Mouse (Mus musculus): ENCODE measurements around the gene Fus. TPM values are rescaled to one million over a fixed set of nuclear protein-coding genes. Genes with fewer than 3 reads are reported as not detected.

Gene Fus
- total and polyA plus RNA-seq, 2 experiments from 2014 or later: 25.8 to 175 TPM

GRCm38 (mm10) chr7:128032290-128032988, 65.2 kb downstream of the Fus start:
- no peak for DNase-seq (ENCODE audit: low spot score)
- WGBS: 59% methylated on average over 5 of the region's 5 CpGs
- Histone ChIP-seq H3K9ac (replicated peaks; ENCODE audit: low read depth, low read length) (no peak overlapping the region), H3K27me3 (ENCODE audit: control insufficient read depth, insufficient read depth, low read length) (no peaks in the 10 kb centered on the region), H3K36me3 (replicated peaks; ENCODE audit: control insufficient read depth, insufficient read depth, low read length) (no peaks in the 10 kb centered on the region), H3K27ac (ENCODE audit: low read depth) (no peak overlapping the region), H3K4me1 (ENCODE audit: control insufficient read depth, insufficient read depth) (no peaks in the 10 kb centered on the region), H3K4me2 (ENCODE audit: low read depth, low read length) (no peak overlapping the region), H3K4me3 (ENCODE audit: low read depth, low read length) (no peak overlapping the region), H3K9me3 (replicated peaks; ENCODE audit: control insufficient read depth, low read length) (no peaks in the 10 kb centered on the region)
- no peak for ATAC-seq (ENCODE audit: insufficient read depth, low read depth)
- TF ChIP-seq CTCF (IDR thresholded peaks at IDR 0.05; ENCODE audit: low read depth) (no peak), EP300 (IDR thresholded peaks at IDR 0.05; ENCODE audit: low read depth) (no peak)

GRCm38 (mm10) chr7:128032989-128033293, 65.7 kb downstream of the Fus start:
- H3K4me1 ChIP-seq (ENCODE audit: control insufficient read depth, insufficient read depth): no peaks in the 10 kb centered on the region
- no peak overlapping the region for H3K27ac ChIP-seq (ENCODE audit: low read depth)
- no peak for TF ChIP-seq EP300 (IDR thresholded peaks at IDR 0.05; ENCODE audit: low read depth)
- TF ChIP-seq CTCF (IDR thresholded peaks at IDR 0.05; ENCODE audit: low read depth): no peak
- H3K4me2 ChIP-seq (ENCODE audit: low read depth, low read length): no peak overlapping the region
- no peak for DNase-seq (ENCODE audit: low spot score)
- 84% methylated on average over 3 of the region's 3 CpGs for WGBS
- no peak overlapping the region for H3K9ac ChIP-seq (replicated peaks; ENCODE audit: low read depth, low read length)
- H3K27me3 ChIP-seq (ENCODE audit: control insufficient read depth, insufficient read depth, low read length): no peaks in the 10 kb centered on the region
- no peak overlapping the region for H3K4me3 ChIP-seq (ENCODE audit: low read depth, low read length)
- no peaks in the 10 kb centered on the region for H3K36me3 ChIP-seq (replicated peaks; ENCODE audit: control insufficient read depth, insufficient read depth, low read length)
- H3K9me3 ChIP-seq (replicated peaks; ENCODE audit: control insufficient read depth, low read length): no peaks in the 10 kb centered on the region
- no peak for ATAC-seq (ENCODE audit: insufficient read depth, low read depth)

GRCm38 (mm10) chr7:128033616-128034015, 66.4 kb downstream of the Fus start:
- no peak for TF ChIP-seq CTCF (IDR thresholded peaks at IDR 0.05; ENCODE audit: low read depth)
- Histone ChIP-seq H3K9ac (replicated peaks; ENCODE audit: low read depth, low read length) (no peak overlapping the region), H3K4me3 (ENCODE audit: low read depth, low read length) (no peak overlapping the region), H3K36me3 (replicated peaks; ENCODE audit: control insufficient read depth, insufficient read depth, low read length) (no peaks in the 10 kb centered on the region), H3K9me3 (replicated peaks; ENCODE audit: control insufficient read depth, low read length) (no peaks in the 10 kb centered on the region), H3K27me3 (ENCODE audit: control insufficient read depth, insufficient read depth, low read length) (no peaks in the 10 kb centered on the region), H3K4me1 (ENCODE audit: control insufficient read depth, insufficient read depth) (no peaks in the 10 kb centered on the region), H3K27ac (ENCODE audit: low read depth) (no peak overlapping the region), H3K4me2 (ENCODE audit: low read depth, low read length) (no peak overlapping the region)
- WGBS: 85% methylated on average over 4 of the region's 4 CpGs
- ATAC-seq (ENCODE audit: insufficient read depth, low read depth) (no peak), DNase-seq (ENCODE audit: low spot score) (no peak)

Other genes with a start within 250 kb of the Fus start
- gene Ctf2, start 235.3 kb upstream of the Fus start, total RNA-seq (2014; rRNA removed; ENCODE audit: low replicate concordance): not detected in 2 replicates
- not detected in 2 replicates for gene Ctf2, start 235.3 kb upstream of the Fus start, polyA plus RNA-seq (2015; fragmentation: Nextera tagmentation; extraction: Ambion mirVana)
- gene Fbxl19, start 222.9 kb upstream of the Fus start, total RNA-seq (2014; rRNA removed; ENCODE audit: low replicate concordance): 8.9 and 21.6 TPM in 2 replicates
- 0.42 and 0.56 TPM in 2 replicates for gene Fbxl19, start 222.9 kb upstream of the Fus start, polyA plus RNA-seq (2015; fragmentation: Nextera tagmentation; extraction: Ambion mirVana)
- gene Orai3, start 197.6 kb upstream of the Fus start, total RNA-seq (2014; rRNA removed; ENCODE audit: low replicate concordance): 31.8 and 38.9 TPM in 2 replicates
- 17.3 and 17.6 TPM in 2 replicates for gene Orai3, start 197.6 kb upstream of the Fus start, polyA plus RNA-seq (2015; fragmentation: Nextera tagmentation; extraction: Ambion mirVana)
- gene Setd1a, start 190.8 kb upstream of the Fus start, total RNA-seq (2014; rRNA removed; ENCODE audit: low replicate concordance): 7.5 and 14.4 TPM in 2 replicates
- 6.0 and 7.6 TPM in 2 replicates for gene Setd1a, start 190.8 kb upstream of the Fus start, polyA plus RNA-seq (2015; fragmentation: Nextera tagmentation; extraction: Ambion mirVana)
- not detected in 2 replicates for gene Gm49388, start 181.8 kb upstream of the Fus start, total RNA-seq (2014; rRNA removed; ENCODE audit: low replicate concordance)
- not detected in 2 replicates for gene Gm49388, start 181.8 kb upstream of the Fus start, polyA plus RNA-seq (2015; fragmentation: Nextera tagmentation; extraction: Ambion mirVana)
- 36.1 and 47.4 TPM in 2 replicates for gene Hsd3b7, start 166.9 kb upstream of the Fus start, total RNA-seq (2014; rRNA removed; ENCODE audit: low replicate concordance)
- gene Hsd3b7, start 166.9 kb upstream of the Fus start, polyA plus RNA-seq (2015; fragmentation: Nextera tagmentation; extraction: Ambion mirVana): 23.3 and 27.4 TPM in 2 replicates
- 4.5 and 14.5 TPM in 2 replicates for gene Stx4a, start 143.2 kb upstream of the Fus start, total RNA-seq (2014; rRNA removed; ENCODE audit: low replicate concordance)
- 44.7 and 46.5 TPM in 2 replicates for gene Stx4a, start 143.2 kb upstream of the Fus start, polyA plus RNA-seq (2015; fragmentation: Nextera tagmentation; extraction: Ambion mirVana)
- gene Stx1b, start 142.9 kb upstream of the Fus start, total RNA-seq (2014; rRNA removed; ENCODE audit: low replicate concordance): 0.15 and 0.19 TPM in 2 replicates
- gene Stx1b, start 142.9 kb upstream of the Fus start, polyA plus RNA-seq (2015; fragmentation: Nextera tagmentation; extraction: Ambion mirVana): 0.38 and 0.51 TPM in 2 replicates
- 19.5 and 25.4 TPM in 2 replicates for gene Zfp646, start 91.2 kb upstream of the Fus start, total RNA-seq (2014; rRNA removed; ENCODE audit: low replicate concordance)
- gene Zfp646, start 91.2 kb upstream of the Fus start, polyA plus RNA-seq (2015; fragmentation: Nextera tagmentation; extraction: Ambion mirVana): 2.7 and 3.0 TPM in 2 replicates
- gene Zfp668, start 90.6 kb upstream of the Fus start, total RNA-seq (2014; rRNA removed; ENCODE audit: low replicate concordance): 3.2 and 4.8 TPM in 2 replicates
- 6.1 and 7.1 TPM in 2 replicates for gene Zfp668, start 90.6 kb upstream of the Fus start, polyA plus RNA-seq (2015; fragmentation: Nextera tagmentation; extraction: Ambion mirVana)
- gene Prss53, start 76.5 kb upstream of the Fus start, total RNA-seq (2014; rRNA removed; ENCODE audit: low replicate concordance): 0.12 TPM in 1 of 2 replicates, not detected in the other
- gene Prss53, start 76.5 kb upstream of the Fus start, polyA plus RNA-seq (2015; fragmentation: Nextera tagmentation; extraction: Ambion mirVana): 0.26 and 0.66 TPM in 2 replicates
- 1.1 TPM in 1 of 2 replicates, not detected in the other for gene Gm21974, start 72.0 kb upstream of the Fus start, total RNA-seq (2014; rRNA removed; ENCODE audit: low replicate concordance)
- not detected in 2 replicates for gene Gm21974, start 72.0 kb upstream of the Fus start, polyA plus RNA-seq (2015; fragmentation: Nextera tagmentation; extraction: Ambion mirVana)
- 36.8 and 59.1 TPM in 2 replicates for gene Vkorc1, start 71.8 kb upstream of the Fus start, total RNA-seq (2014; rRNA removed; ENCODE audit: low replicate concordance)
- gene Vkorc1, start 71.8 kb upstream of the Fus start, polyA plus RNA-seq (2015; fragmentation: Nextera tagmentation; extraction: Ambion mirVana): 70.4 and 85.8 TPM in 2 replicates
- 117 and 196 TPM in 2 replicates for gene Bckdk, start 63.4 kb upstream of the Fus start, total RNA-seq (2014; rRNA removed; ENCODE audit: low replicate concordance)
- 128 and 131 TPM in 2 replicates for gene Bckdk, start 63.4 kb upstream of the Fus start, polyA plus RNA-seq (2015; fragmentation: Nextera tagmentation; extraction: Ambion mirVana)
- 14.4 and 22.6 TPM in 2 replicates for gene Kat8, start 54.9 kb upstream of the Fus start, total RNA-seq (2014; rRNA removed; ENCODE audit: low replicate concordance)
- gene Kat8, start 54.9 kb upstream of the Fus start, polyA plus RNA-seq (2015; fragmentation: Nextera tagmentation; extraction: Ambion mirVana): 17.0 and 20.4 TPM in 2 replicates
- gene Prss8, start 37.4 kb upstream of the Fus start, total RNA-seq (2014; rRNA removed; ENCODE audit: low replicate concordance): 0.73 and 8.1 TPM in 2 replicates
- gene Prss8, start 37.4 kb upstream of the Fus start, polyA plus RNA-seq (2015; fragmentation: Nextera tagmentation; extraction: Ambion mirVana): 0.18 and 0.34 TPM in 2 replicates
- 14.2 and 17.5 TPM in 2 replicates for gene Prss36, start 20.7 kb upstream of the Fus start, total RNA-seq (2014; rRNA removed; ENCODE audit: low replicate concordance)
- 10.1 and 10.2 TPM in 2 replicates for gene Prss36, start 20.7 kb upstream of the Fus start, polyA plus RNA-seq (2015; fragmentation: Nextera tagmentation; extraction: Ambion mirVana)
- 30.7 and 89.6 TPM in 2 replicates for gene Pycard, start 26.4 kb downstream of the Fus start, total RNA-seq (2014; rRNA removed; ENCODE audit: low replicate concordance)
- 43.0 and 46.4 TPM in 2 replicates for gene Pycard, start 26.4 kb downstream of the Fus start, polyA plus RNA-seq (2015; fragmentation: Nextera tagmentation; extraction: Ambion mirVana)
- 22.8 and 52.7 TPM in 2 replicates for gene Trim72, start 36.5 kb downstream of the Fus start, total RNA-seq (2014; rRNA removed; ENCODE audit: low replicate concordance)
- 2.2 and 2.3 TPM in 2 replicates for gene Trim72, start 36.5 kb downstream of the Fus start, polyA plus RNA-seq (2015; fragmentation: Nextera tagmentation; extraction: Ambion mirVana)
- gene Itgam, start 95.2 kb downstream of the Fus start, total RNA-seq (2014; rRNA removed; ENCODE audit: low replicate concordance): 0.38 and 1.9 TPM in 2 replicates
- 0.53 and 0.58 TPM in 2 replicates for gene Itgam, start 95.2 kb downstream of the Fus start, polyA plus RNA-seq (2015; fragmentation: Nextera tagmentation; extraction: Ambion mirVana)
- not detected in 2 replicates for gene Gm49368, start 95.2 kb downstream of the Fus start, total RNA-seq (2014; rRNA removed; ENCODE audit: low replicate concordance)
- gene Gm49368, start 95.2 kb downstream of the Fus start, polyA plus RNA-seq (2015; fragmentation: Nextera tagmentation; extraction: Ambion mirVana): not detected in 2 replicates
- 0.70 TPM in 1 of 2 replicates, not detected in the other for gene Itgax, start 162.1 kb downstream of the Fus start, total RNA-seq (2014; rRNA removed; ENCODE audit: low replicate concordance)
- gene Itgax, start 162.1 kb downstream of the Fus start, polyA plus RNA-seq (2015; fragmentation: Nextera tagmentation; extraction: Ambion mirVana): 0.12 and 0.19 TPM in 2 replicates
- gene Itgad, start 186.9 kb downstream of the Fus start, total RNA-seq (2014; rRNA removed; ENCODE audit: low replicate concordance): not detected in 2 replicates
- gene Itgad, start 186.9 kb downstream of the Fus start, polyA plus RNA-seq (2015; fragmentation: Nextera tagmentation; extraction: Ambion mirVana): 0.25 TPM in 1 of 2 replicates, not detected in the other
- gene Cox6a2, start 238.9 kb downstream of the Fus start, total RNA-seq (2014; rRNA removed; ENCODE audit: low replicate concordance): 1,202 and 1,223 TPM in 2 replicates
- gene Cox6a2, start 238.9 kb downstream of the Fus start, polyA plus RNA-seq (2015; fragmentation: Nextera tagmentation; extraction: Ambion mirVana): 3,388 and 3,605 TPM in 2 replicates

All from heart, postnatal 0 days (tissue).